Mouse (Mus musculus) urinary bladder, postnatal 25 days (tissue): Measurements from ENCODE around the gene Lrrc1.

ENCODE experiments used
- DNase-seq: peaks from one replicate; pipeline ENCODE4 v3.0.0; 2022; ENCODE audit warnings: low spot score

Lrrc1 gene

DNA sequence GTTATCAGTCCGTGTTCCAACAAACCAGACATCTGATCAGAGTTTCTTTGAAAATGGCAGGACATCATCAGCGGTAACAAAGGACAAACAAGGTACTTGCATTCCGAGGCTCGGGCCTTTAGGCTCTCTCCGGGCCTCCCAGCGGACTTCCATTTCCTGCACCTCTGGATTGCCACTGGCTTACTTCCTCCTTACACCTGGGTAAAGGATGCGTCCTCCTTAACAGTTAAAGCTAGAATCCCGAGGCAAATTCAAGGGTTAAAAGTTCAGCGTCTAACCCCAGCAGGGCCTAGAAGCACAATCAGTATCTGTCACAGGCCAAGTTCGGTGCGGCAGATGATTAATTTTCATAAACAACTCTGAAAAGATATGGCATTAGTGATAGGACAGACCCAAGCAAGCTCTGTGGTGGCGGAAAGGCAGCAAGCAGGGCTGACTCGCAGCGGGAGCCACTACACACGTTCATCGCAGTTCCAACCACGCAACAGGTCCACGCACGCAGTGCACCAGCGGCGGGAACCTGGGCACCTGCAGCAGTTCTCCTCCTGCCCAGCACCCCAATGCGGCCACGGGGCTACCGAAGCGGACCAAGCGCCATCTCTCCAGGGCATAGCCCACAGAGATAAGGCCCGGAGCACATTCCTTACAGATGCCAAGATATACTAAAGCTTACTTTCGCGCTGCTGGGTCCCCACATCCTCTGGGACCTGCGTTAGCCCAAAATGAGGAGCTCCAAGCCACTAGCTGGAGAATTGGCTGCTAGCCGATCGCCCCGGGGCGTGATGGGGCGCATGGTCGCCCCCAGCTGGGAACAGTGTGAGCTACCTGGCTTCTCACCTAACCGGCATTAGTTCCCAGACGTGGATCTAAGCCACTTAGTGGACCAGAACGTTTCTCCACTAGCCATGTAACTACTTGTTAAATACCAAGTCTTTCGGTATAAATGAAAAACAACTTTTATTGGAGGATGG is 1.0 kb downstream of the Lrrc1 start:
- DNase-seq = peak; percentile 54

DNA sequence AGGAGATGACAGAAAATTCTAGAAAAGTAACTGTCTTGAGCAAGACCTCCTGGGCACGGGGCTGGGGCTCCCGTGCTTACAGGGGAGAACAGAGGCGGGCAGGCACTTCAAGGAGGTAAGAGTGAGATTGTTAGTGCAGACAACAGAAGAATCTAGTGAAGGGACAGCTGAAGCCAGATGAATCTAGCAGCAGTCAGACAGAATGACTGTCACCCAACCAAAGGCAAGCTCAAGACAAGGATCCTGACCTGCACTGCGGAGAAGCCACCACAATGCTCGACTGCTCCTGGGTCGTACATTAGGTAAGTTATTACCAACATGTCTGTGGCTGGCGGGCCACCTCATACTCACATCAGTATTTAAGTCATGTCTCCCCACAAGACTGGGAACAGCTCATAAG is 3.1 kb downstream of the Lrrc1 start:
- no peak for DNase-seq

DNA sequence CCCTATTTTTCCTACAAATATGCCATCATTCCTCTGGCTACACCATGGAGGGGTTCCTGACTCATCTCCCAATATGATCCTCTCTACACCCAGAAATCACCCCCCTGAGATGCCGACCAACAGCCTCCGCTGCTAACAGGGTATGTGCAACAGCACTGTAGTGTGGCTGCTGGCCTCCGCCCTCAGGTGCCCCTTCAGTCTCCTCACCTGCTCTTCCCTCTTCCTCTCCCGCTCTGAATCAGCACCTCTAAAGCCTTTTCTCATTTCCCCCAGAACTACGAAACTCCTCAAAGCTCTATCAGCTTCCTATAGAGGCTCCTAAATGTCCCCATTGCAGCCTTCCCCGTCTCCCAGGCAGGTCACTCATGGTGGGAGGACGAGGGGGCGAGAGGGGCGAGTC is 5.4 kb downstream of the Lrrc1 start:
- no peak for DNase-seq

DNA sequence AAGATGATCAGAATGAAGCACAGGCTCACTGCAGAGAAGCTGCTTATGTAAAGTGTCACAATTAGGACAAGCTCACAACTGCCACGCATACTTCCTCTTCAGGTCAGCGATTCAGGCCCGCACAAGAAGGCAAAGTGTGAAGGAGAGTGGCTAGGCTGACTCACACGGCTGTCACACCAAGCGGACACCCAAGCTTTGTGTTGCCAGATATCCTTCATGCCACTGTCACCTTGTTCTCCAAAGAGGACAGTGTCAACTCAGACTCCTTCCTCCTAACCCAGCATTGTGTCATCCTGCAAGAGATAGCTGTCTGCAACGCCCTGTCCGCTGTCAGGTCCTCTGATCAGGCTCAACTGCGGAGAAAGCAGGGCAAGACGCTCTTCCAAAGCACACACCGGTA is 7.3 kb downstream of the Lrrc1 start:
- no peak for DNase-seq

DNA sequence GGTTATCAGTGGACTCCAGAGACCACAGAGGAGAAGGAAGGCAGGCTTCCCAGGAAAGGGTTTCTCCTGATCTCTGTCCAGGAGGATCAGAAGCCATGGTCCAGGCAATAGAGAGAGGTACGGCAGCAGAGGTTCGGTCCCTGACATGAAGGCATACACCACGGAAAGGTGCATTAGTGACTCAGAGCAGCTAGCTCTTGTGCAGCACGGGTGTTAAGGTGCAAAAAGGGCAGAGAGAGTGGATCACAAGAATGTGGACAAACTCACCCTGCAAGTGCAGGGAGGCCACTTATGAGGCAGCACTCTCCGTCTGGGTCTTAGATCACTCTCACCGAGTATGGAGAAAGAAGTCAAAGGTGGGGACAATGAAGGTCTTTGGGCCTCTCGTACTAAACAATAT is 7.8 kb downstream of the Lrrc1 start:
- peak; percentile 39 for DNase-seq

DNA sequence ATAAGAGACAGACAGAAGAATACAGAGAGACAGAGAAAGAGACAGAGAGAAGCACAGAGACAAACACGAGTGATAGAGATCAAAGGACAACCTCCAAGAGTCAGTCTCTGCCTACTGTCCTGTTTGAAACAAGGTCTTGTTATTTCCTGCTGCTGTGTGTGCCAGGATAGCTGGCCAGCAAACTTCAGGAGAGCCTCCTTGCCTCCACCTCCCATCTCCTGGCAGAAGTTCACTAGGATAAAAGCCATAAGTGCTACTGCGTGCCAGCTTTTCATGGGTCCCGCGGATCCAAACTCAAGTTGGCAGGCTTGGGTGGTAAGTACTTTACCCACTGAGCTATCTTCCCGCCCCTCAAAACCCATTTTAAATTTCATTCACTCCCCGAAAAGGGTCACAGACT is 8.4 kb downstream of the Lrrc1 start:
- DNase-seq = no peak

DNA sequence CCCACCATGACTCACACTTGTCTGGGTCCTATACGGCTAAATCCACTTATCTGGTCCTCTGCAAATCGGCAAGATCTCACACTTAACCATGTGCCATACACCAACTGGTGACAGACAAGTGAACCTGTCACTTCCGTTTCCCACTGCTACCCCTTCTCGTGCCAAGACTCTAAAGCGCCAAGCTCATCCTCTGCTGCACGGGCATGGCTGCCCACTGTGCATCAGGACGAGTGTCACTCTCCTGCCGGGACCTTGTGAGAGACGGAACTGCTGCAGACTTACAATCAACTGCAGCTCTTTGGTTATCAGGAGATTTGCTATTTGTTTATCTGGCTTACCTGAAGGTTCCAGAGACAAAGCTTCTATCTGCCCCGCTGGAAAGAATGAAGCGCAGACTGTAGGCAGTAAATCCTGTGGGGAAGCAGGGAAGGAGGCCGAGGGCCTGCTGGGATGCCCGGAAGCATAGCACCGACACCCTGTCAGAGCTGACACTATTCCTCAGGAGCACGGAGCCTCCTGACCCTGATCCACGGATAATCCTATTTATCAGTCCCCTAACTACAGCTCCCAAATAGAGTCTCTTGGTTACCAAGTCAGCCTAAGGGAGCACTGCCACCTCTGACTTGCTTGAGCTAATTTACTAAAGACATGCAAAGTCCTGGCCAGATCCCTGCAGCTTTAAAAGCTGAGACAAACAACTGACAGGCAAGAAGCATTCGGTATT is 9.5 kb downstream of the Lrrc1 start:
- no peak for DNase-seq

DNA sequence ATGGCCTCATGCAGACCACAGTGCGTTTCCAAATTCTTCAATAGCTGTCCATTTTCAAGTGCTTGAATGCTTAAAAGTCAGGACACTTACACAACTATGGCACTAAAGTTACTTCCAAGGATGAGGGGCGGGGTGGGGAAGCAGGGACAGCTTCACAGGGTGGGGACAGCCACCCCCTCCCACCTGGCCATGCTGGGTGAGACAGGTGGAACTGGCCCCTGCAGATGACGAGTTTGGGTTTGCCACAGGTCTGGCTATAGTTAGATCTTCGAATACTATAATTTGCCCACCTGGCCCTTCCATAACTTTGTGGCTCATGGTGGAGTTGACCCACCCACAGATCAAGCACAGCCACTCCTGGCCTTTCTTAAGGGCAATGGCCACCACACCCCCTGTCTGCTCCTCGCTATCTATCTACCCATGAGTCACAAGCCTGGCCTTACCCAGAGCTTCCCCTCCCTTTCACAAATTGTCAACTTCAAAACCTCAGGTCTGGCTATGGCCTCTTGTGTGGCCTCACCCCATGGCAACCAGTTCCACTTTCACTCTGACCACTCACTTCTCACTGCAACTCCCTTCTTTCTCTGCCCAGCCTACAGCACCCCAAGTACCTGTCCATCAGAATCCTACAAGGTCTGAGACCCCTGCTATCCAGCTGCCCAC is 16.2 kb downstream of the Lrrc1 start:
- no peak for DNase-seq

DNA sequence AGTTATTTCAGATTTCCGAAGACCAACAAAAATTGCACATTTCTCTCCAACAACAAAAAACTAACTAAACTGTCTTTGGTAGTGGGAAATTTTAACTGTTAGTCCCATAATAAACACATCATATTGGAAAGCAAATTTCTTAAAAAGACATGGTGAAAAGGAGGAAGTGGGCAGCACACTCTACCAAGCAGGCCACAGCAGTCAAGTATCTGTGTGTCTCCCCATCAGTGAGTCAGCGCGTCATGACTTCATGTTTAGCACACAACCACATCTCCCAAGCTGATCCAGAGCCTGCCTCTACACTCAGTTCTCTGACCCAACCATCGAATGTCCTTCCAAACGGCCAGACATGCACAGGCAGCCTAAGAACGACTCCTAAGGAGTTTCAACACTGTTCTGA is 17.5 kb downstream of the Lrrc1 start:
- DNase-seq = no peak

DNA sequence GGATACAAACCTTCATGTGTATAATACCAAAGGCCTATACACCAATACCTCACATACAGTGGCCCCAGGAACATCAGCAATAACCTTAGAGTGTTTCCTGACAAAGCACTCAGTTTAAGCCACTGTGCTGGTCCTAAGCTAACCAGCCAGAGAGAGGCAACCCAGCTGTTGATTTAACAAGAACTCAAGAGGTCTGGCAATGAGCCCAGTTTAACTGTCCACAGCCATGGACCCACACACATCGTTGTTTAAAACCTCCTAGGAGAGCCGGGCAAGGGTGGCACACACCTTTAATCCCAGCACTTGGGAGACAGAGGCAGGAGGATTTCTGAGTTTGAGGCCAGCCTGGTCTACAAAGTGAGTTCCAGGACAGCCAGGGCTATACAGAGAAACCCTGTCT is 18.0 kb downstream of the Lrrc1 start:
- no peak for DNase-seq

DNA sequence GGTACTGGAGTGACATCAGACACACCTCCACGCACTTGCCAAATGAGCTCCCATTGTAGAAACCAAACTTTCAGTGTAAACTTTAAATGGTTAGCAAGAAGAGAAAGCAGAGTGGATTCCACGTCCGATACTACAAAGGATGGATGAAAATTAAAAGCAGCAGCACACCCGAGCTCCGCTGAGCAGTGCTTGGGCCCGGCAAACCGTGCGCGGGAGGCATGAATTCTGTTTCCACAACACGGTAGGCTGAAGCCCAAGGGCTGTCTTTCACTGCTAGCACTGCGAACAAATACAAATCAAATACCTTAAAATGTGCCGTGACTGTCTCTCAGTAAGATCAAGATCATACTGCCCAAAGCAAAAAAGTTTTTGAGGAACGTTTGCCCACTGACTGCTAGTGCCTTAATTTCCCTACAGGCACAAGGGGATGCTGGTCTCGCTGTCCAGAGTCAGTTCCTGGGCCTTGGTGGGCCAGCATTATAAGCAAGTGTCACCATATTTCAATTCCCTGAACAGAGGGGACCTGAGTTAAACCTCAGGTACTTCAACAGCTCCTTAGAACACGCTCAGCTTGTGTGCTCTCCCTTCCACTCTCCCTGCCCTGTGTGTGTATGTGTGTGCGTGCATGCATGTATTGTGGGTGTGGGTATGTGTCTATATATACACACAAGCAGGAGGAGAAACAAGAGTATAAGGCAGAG is 18.9 kb downstream of the Lrrc1 start:
- no peak for DNase-seq

DNA sequence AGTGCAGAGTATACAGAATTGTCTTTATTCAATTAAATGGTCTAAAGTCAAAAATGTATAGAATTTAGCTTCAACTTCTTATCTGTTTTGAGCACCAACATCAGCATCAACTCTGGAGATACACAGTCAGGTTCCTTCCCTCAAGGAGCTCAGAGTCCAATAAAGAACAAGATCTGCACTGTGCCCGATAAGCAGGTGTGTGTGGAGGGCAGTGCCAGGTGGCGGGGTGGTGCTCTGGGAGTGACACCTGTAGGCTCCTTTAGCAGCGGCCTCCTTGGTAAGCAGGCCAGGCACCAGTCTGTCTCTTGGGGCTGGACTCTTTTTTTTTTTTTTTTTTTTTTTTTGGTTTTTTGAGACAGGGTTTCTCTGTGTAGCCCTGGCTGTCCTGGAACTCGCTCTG is 20.9 kb downstream of the Lrrc1 start:
- DNase-seq = no peak

DNA sequence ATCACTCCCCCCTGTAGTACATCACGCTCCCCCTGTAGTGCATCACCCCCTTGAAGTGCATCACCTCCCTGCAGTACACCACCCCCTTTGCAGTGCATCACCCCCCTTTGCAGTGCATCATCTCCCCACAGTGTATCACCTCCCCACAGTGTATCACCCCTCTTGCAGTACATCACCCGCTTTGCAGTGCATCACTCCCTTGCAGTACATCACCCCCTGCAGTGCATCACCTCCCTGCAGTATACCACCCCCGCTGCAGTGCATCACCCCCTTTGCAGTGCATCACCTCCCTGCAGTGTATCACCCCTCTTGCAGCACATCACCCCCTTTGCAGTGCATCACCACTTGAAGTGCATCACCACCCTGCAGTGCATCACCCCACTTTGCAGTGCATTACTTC is 22.2 kb downstream of the Lrrc1 start:
- DNase-seq = no peak

DNA sequence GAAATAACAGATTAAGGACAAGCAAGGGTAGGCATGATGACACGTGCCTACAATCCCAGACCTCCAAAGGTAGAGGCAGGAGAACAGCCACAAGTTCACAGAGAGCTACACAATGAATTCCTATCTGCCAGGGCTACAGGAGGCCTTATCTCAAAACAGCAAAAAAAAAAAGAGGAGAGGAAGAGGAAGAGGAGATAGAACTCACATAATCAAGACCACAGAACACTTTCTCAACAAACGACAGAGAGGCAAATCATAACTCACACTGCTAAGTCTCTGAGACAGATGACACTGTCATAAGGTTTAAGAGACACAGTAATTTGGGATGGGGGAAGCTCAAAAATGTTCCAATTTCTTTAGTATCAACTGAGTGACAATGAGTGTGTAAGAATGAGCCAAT is 25.5 kb downstream of the Lrrc1 start:
- DNase-seq = no peak

DNA sequence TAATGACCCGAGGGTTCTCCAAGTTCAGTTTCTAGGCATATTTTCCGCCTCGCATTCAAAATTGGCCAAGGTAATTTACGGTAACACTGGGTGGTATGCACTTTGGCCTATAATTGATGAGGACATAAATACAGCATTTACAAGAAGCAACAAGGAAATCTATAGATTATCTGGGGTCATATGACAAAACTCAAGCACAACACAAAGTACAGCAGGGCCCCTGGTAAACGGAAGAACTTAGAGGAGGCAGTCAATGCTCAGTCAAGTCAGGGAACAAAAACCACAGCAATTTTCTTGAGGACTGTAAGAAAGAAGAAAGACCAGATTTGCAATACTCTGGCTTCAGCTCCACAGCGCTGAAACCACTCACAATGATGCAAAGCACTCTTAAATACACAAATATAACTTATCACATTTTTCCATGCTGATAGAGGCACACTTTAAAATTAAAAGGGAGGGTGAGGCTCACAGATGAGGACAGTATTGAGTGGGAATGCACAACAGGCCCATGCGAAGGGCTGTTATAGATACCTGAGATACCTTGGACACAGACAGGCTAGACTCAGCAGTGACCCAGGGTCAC is 27.8 kb downstream of the Lrrc1 start:
- DNase-seq = no peak

DNA sequence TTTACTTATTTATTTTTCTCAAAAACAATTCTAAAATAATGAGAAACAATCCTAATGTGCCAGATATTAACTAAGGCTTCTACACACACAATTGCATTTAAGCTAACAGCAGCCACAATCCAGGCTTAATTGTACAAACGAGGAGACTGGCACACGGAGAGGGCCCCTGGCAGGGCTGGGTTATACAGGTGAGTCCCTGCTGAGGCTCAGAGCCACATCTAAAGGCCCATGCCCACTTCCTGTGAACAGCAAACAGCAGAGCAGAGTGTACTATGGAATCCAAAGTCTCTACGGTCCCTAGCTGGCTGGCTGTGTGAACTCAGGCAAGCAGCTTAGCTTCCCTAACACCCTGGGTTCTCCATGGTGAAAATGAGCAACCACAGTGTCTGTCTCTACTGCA is 30.8 kb downstream of the Lrrc1 start:
- DNase-seq = no peak

DNA sequence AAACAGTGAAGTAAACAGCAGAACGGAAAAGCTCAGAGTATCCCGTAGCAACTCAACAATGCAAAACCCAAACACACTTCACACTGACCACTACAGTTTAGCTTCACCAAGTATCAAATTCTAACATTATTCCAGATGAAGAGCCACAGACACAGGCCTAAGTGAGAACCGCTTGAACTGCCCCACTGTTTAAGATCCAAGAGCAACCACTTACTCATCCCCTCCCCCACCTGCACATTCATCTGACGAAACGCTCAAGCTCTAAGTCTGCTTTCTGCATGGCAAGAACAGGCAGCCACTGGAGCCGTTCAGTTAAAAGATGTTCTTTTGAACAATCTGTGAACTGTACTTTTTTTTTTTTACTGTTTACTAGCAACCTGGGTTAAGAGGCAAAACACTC is 32.5 kb downstream of the Lrrc1 start:
- DNase-seq = no peak

DNA sequence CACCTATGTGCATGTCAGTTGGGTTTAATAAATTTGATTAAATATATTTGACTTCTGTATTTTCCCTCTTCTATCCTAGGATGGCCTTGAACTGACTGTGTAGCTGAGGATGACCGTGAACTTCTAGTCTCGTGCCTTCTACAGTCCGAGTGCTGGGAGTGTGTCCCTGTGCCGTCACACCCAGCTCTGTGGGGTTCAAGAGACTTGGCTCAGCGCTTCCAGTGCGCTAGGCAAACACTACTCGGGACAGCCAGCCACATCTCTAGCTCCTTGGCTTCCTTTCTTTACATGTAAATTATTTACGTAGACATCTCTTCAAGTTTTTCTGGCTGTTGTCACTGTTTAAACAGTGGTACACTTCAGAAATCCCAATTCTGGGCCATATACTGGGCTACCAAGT is 34.1 kb downstream of the Lrrc1 start:
- DNase-seq = no peak

DNA sequence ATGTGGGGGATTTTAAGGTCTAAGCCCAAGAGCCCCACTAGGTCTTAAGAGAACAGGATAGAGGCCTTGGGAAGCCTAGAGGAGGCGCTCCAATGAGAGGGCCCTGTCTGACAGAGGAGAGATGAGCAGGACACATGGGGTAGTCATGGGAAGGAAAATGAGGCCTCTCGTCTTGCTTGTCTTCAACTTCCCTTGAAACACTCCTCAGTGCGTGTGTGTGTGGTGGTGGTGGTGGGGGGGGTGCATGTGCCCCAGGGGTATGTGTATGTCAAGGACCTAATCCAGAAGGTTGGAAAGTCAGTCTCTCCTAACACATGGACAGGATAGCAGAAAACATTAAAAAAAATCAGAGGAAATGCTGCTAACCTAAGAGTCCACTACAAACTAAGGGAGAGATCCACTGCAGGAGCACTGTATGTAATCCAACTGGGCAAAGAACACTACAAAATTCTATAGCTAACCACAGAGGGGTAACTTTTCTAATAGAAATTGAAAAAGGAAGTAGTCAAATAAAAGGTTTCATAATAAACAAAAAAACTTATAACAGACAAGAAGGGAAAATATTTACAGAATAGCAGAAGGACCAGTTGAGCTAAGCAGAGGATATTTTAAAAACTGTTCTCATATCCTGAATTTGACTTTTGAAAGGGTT is 36.8 kb downstream of the Lrrc1 start:
- DNase-seq = no peak

DNA sequence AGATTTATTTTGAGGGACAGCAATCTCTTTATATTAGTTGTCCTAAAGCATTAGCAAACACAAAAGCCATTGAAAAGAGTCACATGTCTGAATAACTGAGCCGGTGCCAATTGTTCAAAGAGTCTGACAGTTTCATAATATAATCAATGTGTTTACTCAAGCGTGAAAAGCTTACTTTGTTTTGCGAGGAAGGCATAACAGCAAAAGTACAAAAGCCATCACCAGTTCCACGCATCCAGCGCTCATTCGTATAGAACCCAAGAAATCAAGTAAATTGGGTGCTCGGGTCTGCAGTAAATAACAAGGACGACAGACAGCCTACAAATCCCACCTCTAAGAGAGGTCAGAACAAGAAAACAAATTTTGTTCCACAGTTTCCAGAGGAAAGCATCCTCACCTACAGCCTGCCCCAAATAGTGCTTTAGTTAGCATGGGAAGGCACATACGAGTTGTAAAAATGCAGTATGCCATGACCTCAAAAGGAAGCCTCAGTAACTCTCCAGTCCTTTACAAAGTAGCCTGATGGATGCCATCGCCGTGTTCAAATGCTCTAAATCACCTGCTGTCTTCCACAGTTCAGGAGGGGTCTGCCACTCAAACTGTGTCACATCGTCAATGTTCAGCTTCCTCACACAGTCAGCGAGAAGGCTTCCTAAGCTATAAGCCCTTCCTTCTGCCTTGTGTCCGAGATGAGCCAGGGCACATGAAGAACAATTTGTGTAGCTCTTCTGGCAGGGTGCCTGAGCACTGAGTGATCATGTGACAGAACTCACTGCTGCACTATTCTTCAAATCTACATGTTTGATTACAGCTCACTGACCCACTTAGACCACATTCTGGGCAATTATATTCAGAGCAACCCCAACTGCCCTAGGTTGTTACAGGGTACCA is 41.9 kb downstream of the Lrrc1 start:
- no peak for DNase-seq
